Mouse (Mus musculus) right cerebral cortex, adult 18-20 months (tissue): Measurements from ENCODE around the gene Gm17689.

Experiments used
- DNase-seq: peaks from one replicate; pipeline ENCODE4 v3.0.0; 2022; ENCODE audit warnings: mixed read lengths

Gm17689 gene

GRCm38 (mm10) chr9:36582535-36582934 is at the start of gene Gm17689:
Gene Gm17689, minus strand, starts transcription at chr9:36582635.
- no peak for DNase-seq

DNA sequence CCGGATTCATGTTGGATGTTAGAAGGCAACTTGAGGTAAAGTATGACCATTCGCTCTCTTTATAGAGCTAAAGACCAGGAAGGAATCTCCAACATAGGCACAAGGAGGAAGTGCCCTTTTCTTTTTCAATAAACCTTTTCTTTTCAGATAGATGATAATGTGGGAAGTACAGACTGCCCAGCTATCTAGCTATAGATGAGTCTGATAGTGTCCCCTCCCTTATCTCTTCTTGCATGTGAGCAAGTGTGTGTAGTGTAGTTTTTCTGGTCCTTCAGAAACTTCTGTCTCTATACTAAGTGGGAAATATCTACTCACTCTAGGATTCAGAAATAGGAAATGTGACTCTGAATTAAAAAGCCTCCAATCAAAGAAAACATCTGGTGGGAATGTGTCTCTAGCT is 40.6 kb downstream of the Gm17689 start, which contains the start of gene Gm5615:
Gene Gm5615 (minus strand): TSS at position 101 of the 400 bp plus-strand sequence.
- no peak for DNase-seq
